Mouse (Mus musculus) adrenal gland, adult 18-20 months (tissue): ENCODE measurements around the gene Itk. TPM values are rescaled to one million over a fixed set of nuclear protein-coding genes. Genes with fewer than 3 reads are reported as not detected.

ENCODE experiments used
- DNase-seq, 2 experiments: peaks; one replicate each; pipeline ENCODE4 v3.0.0; 2021 to 2022; ENCODE audit warnings: low spot score in 2 of 2
- total RNA-seq, 2 experiments: library from RNA; stranded (reverse); gene quantifications; 1 replicate in 1 of 2; 2 replicates in 1 of 2; pipeline ENCODE4 v1.2.3; 2021

The Itk gene
- total RNA-seq, 2 experiments from 2014 or later, result 0.23 to 0.58 TPM

DNA sequence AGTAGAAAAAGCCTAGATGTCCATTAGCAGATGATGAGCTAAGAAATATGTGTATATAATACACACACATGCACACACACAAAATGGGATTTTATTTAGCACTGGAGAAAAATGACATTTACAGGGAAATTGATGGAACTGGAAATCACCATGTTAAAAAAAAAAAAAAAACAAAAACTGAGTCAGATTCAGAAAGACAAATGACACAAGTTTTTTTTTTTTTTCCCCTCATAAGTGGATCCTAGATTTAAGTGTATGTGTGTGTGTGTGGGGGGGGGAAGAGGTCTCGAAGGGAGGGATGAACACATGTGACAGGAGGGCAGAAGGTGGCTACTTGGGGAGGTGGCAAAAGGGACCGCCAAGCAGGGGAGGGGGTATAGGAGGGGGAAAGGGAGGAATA, 5.8 kb upstream of the Itk start:
- no peak for DNase-seq

DNA sequence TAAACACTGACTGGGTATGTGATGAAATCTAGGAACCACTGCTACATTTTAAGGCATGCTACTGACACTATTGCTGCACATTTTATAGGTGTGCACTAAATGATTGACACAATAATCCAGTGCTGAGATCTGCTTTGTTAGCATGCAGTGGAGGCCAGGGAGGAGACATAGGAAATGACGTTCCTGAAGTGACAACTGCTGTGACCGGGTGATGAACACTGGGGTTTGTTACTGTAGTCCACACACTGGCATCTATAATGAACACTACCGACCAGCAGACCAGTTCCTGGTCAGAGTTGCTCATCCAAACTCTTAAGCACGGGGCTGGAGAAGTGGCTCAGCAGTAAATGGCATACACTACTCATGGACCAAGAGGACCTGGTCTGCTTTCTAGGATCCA, 4.1 kb upstream of the Itk start:
- no peak for DNase-seq

- DNase-seq, result no peak
Observed at GRCm38 (mm10) chr11:46392890-46393289, 3.6 kb upstream of the Itk start.

- DNase-seq, result no peak
Observed at GRCm38 (mm10) chr11:46390621-46391020, 1.3 kb upstream of the Itk start.

DNA sequence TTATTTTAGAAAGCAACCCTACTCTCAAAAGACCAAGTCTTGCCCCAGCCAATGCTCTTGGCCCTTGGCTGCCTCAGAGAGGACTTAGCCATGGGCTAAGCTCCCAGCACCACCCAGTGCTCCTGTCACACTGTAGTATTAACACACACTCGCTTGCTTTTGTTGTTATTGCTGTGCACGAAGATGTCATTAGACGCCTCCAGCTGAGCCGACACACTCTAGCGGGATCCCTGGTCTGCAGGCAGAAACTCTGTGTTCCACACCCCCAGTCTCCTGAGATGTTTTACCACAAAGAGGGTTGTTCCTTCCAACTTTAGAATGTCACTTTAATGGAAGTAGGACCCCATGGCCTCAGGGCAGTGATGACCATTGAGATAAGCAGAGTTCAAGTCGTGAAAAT, 877 bp downstream of the Itk start:
- DNase-seq, result no peak

DNA sequence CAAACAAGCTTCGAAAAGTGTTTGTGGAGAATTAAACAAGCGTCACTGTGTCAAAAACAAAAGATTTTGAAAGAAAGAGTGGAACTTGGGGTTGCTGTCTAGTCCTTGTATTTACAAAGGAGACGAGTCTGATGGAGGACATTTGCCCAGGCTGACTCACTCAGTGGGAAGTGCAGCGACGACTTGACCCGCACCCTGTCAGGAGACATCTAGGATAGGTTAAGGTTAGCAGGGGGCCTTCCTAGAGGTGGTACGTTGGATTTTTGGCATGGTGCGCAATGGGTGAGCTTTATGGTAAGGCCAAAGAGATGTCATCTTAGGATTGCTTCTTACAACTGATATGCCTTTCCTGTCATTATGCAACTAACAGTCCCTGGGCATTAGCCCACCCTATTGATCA, 2.3 kb downstream of the Itk start:
- DNase-seq, result no peak

GRCm38 (mm10) chr11:46386556-46386955, 2.8 kb downstream of the Itk start:
- no peak for DNase-seq

DNA sequence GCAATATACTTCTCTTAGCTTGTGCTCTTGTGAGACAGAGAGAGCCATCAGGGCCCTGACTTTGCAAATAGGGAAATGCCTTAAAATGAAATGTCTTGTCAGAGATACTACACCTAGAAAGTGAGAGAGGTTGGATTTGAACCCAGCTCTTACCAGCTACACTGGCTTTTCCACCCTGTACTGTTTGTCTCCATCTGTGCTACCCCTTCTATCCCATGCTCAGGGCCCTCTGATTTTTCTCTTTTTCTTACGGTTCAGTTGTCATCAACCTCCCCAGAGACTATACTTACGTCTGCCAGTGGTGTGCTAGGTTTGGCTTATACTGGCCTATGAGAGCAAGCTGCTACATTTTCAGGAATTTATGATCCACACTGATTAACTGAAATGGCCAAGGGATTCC, 4.4 kb downstream of the Itk start:
- no peak for DNase-seq

- no peak for DNase-seq
Observed at GRCm38 (mm10) chr11:46382466-46382865, 6.8 kb downstream of the Itk start.

- no peak for DNase-seq
Observed at GRCm38 (mm10) chr11:46380097-46380675, 9.1 kb downstream of the Itk start.

- no peak for DNase-seq
Observed at GRCm38 (mm10) chr11:46377819-46378782, 11.2 kb downstream of the Itk start.

GRCm38 (mm10) chr11:46377316-46377715, 12.0 kb downstream of the Itk start:
- DNase-seq, result no peak

DNA sequence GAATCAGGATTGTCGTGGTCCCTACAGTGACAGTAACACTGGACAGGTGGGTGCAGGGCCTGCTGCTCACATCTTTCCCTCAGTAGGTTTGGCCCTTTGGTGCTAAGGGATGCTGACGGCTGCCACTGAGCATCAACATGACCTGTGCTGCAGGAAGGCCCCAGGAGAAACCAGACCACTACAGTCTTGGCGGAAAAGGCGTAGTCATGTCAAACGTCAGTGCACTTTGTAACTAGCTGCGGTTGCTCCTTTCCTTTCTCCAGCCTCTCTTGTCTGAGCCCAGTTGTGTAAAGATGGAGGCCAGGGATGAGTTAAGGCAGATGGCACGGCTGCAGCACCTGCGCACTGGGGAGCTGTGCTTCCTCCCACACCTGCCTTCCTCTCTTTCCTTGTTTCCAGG, 14.3 kb downstream of the Itk start:
- DNase-seq, result no peak

- no peak for DNase-seq
Observed at GRCm38 (mm10) chr11:46373071-46374030, 16.0 kb downstream of the Itk start.

DNA sequence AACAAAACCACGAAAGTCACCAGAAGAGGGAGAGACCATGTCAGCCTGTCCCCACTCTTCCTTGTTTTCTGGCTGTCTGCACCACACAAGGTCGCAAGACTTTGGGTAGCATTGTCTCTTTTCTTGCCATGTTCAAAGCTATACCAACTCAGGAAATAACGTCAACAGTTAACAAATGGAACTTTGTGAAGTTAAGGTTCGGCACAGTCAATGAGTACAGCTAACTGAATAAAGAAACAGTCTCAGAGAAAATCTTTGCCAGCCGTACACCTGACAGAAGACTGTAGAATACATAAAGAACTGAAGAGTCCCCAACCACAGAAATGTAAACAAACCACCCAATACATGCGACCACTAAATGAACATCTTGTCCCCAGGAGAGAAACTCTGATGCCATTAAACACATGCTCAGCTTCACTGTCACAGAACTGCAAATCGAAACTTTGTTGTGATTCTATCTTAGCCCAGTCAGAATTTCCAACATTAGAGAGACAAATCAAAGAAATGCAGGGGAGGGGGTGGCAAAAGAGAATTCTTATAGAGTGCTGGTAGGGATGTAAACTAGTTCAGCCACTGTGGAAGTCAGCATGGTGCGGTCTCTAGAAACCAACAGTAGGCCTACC, 16.9 kb downstream of the Itk start:
- DNase-seq, result no peak

- no peak for DNase-seq
Observed at GRCm38 (mm10) chr11:46371250-46371649, 18.1 kb downstream of the Itk start.

- no peak for DNase-seq
Observed at GRCm38 (mm10) chr11:46370457-46370856, 18.9 kb downstream of the Itk start.

- DNase-seq, result no peak
Observed at GRCm38 (mm10) chr11:46366357-46366756, 23.0 kb downstream of the Itk start.

DNA sequence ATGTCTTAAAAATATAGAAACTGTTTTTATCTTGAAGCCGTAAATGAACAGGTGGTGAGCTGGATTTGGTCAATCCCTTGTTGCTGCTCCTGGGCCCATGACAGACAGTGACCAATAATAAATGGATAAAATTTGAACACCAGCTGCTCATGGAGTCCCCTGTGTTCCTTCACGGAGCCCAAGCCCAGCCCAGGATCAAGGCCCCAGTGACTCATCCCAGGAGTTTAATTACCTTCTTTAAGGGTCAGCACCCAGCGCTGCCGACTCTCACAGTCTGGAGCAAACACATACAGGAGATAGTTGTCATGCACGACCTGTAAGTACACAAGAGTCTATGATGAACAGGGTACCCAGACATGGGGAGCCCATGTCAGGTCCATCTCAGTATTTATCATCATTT, 23.6 kb downstream of the Itk start:
- DNase-seq, result no peak

DNA sequence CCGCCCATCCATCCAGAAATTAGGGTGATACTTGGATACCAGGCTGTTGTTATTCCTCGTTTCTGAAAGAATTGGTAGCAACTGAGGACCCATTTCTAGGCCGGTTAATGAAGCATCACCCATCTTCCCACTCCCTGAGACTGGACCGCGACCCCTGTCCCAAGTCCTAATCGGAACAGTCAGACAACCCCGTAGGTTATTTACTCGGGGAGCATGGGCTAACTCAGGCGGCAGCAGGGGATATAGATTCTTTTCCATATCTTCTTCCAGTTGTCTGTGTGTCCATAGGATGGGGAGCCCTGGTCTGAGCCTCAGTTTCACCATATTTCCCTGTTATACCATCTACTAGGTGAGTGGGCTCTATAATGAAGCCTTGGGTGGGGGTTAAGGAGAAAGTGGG, 25.5 kb downstream of the Itk start:
- no peak for DNase-seq
